Mouse (Mus musculus): Measurements from ENCODE around the gene Mettl26.

- TF ChIP-seq GATA1 (IDR thresholded peaks at IDR 0.05; ENCODE audit: low read length) (no peak), TAL1 (IDR thresholded peaks at IDR 0.05; ENCODE audit: low read length) (no peak)
Observed at GRCm38 (mm10) chr17:25834595-25835222, 40.2 kb upstream of the Mettl26 start.

Data from erythroblast, embryonic 14.5 days (primary cell).